Mouse (Mus musculus): Measurements from ENCODE around the gene Galk1.
A peak's percentile ranks its signal among the peaks of the same experiment; 100 is the strongest.

Gene Galk1

DNA sequence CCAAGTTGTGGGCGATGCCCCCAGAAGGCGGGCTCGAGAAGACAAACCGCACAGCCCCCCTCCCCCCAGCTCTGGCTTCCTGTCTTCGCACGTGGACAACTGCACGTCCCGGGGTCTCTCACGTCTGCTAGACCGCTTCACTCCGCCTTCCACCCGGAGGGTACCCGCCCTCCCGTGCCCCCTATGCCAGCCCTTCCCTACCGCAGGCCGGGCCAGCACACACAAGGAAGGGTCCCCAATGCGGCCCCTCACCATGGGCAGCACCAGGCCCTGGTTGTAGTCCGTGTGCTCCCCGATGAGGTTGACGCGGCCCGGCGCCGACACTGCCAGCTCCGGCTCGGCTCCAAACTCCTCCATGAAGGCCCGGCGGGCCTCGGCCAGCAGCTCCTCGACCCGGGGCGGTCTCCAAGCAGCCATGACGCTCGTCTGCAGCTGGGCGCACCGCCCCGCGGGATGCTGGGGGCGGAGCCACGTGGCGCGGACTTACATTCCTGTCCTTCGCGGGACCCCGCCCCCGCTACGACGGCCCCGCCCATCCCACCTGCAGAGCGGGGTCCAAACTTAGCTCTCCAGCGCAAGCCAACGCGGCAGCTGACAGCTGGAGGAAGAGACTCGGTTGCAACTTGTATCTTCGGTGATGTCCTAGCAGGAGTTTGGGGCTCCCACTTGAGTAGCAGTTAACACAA lies at the start of gene Galk1:
Gene Galk1 (minus strand): TSS at position 458 of the 686 bp plus-strand sequence.
- peak; percentile 96 for DNase-seq

DNA sequence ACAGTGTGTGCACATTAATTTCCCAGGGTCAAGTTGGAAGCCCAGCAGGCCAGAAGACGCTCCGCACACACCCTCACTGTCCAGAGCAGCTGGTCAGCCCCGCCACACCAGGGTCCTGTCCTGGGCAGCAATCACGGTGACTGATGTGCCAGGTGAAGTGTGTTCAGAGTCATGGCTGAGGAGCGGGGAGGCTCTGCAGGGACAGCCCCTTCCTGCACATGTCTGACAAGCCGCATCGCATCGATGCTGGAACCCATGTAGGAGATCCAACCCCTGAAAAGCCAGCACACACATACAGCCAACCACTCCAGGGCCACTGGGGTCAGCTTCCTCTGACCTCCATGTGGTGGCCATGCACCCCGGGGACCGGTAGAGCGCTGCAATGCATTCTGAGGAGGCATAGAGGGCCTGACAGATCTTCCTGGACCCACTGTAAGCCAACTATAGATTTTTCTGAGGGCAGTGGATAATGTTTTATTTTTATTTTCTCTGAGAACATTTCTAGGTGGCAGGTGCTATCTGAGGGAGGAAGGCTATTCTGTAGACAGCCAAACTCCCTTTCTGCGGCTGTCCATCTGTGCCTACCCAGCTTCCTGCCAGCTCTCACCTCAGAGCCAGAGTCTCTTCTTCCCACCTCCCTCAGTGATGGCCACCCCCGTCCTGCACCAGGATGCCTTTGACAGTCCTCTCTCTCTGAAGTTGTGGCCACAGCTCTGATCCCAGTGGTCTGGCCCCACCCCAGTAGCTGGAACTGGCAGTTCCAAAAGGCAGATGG lies 49.3 kb upstream of the Galk1 start:
- DNase-seq, result no peak

DNA sequence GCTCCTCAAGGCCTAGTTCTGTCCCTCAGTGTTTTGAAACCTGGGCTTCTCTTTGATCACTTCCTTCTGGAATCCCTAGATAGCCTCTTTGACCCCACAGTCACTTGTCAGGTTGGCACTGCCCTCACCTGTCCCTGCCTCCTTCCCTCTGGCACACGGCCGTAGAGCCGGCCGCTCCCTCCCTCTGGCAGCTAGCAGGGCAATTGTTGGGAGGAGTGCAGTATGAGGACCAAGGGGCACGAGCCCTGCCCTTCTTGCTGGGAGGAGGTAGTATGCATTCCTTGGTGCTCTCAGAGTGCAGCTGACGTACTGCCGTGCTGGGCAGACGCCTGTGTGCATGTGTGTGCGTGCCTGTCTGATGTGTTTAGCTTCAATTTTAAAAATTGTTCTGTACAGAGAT lies 48.1 kb upstream of the Galk1 start:
- no peak for DNase-seq

DNA sequence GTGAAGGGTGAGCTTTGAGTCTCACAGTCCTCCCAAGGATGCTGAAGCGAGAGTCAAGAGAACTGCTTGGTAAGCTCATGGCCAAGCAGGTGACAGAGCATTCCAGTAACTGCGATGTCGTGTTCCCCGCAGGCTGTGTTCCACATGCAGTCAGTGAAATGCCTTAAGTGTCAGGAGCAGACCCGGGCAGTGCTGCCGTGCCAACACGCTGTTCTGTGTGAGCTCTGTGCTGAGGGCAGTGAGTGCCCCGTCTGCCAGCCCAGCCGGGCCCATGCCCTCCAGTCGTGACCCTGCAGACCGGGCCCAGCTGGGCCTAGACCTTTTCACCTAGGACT lies 47.1 kb upstream of the Galk1 start:
- no peak for DNase-seq

DNA sequence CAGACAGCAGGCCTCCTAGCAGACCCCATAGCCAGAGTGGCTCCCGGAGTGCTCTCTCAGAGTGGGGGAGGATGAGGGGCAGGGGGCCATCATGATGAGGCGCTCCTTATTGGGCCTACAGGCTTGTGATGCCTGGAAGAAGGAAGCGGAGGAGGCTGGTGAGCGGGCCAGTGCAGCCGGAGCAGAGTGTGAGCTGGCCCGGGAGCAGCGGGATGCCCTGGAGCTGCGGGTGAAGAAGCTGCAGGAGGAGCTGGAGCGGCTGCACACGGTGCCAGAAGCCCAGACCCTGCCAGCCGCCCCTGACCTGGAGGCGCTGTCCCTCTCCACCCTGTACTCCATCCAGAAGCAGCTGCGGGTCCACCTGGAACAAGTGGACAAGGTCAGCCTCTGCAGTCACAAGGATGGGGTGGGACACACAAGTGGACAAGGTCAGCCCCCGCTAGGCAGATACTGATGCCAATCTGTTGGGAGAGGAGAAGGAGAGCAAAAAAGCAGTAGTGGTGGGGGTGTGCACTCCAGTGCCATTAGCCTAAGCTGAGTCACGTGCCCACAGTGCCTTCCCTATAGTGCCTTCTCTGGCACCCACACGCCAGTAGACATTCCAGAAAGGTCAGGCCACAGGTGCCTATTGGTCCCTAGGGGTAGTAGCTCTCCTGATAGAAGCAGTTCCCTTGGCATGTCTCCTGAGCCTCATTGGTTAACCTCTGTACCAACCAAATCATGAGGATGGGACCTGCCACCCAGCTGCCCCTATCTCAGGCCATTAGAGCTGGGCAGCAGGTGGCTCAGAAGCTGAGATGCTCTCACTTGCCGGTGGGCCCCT lies 46.6 kb upstream of the Galk1 start:
- DNase-seq, result no peak

DNA sequence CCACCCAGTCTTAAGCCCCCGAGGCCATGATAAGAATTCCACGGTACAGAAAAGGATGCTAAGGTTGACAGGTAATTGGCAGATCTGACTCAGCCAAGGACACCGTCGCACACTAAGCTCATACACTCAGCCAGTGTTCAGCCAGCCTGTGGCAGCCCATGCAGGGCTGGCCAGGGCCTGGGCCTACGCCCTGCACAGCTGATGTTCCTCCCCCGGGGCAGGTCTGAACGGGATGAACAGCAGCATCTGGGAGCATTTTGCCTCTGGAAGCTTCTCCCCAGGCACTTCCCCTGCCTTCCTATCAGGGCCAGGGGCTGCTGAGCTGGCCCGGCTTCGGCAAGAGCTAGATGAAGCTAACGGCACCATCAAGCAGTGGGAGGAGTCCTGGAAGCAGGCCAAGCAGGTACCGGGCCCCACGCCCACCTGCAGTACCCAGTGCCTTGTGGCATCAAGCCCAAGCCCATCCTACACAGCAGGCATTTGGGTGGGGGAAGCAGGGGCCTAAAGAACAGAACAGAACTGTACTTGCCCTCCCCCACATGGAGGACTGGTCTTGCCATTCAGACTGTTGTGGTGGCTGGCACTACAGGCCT lies 45.6 kb upstream of the Galk1 start:
- DNase-seq, result no peak

DNA sequence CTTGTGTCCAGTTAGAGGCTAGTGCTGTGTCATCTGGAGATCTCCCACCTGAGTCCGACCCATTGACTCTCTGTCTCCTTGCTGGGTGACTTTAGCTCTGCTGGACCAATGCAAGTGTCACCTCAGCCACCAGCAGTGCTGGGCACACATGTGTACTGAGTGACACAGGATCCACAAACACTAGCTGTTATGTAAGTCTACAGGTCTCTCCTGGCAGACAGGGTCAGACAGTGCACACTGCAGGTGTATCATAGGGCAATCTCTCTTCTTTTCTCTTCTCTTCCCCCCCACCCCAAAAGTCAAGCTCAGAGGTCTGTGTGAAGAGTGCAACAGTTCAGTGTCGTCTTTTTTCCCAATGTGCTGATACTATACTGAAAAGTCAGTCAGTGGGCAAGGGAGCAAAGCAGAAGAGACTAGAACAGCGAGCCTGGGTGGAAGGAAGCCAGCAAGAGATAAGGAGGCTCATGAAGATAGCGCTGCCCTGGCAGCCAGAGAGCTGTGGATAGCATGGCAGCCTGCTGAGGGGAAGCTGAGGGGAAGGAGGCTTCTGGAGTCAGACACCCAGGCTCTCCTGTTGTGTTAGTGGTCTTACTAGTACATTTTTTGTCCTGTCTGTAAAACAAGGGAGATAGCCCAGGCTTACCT lies 44.8 kb upstream of the Galk1 start:
- no peak for DNase-seq

DNA sequence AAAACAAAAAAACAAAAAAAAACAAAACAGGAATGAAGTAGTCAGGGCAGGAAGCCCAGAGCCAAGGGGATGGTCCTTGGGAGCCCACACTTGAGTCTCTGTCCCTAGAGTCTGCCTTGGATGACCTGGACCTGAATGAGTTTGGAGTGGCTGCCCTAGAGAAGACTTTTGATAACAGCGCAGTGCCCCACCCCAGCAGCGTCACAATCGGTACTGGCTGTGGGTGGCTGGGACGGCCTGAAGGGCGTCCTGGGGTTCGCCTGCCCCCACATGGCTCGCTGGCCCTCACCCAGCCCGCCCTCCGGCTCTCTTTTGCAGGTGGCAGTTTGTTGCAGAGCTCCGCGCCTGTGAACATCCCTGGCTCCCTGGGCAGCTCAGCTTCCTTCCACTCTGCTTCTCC lies 43.4 kb upstream of the Galk1 start:
- no peak for DNase-seq

DNA sequence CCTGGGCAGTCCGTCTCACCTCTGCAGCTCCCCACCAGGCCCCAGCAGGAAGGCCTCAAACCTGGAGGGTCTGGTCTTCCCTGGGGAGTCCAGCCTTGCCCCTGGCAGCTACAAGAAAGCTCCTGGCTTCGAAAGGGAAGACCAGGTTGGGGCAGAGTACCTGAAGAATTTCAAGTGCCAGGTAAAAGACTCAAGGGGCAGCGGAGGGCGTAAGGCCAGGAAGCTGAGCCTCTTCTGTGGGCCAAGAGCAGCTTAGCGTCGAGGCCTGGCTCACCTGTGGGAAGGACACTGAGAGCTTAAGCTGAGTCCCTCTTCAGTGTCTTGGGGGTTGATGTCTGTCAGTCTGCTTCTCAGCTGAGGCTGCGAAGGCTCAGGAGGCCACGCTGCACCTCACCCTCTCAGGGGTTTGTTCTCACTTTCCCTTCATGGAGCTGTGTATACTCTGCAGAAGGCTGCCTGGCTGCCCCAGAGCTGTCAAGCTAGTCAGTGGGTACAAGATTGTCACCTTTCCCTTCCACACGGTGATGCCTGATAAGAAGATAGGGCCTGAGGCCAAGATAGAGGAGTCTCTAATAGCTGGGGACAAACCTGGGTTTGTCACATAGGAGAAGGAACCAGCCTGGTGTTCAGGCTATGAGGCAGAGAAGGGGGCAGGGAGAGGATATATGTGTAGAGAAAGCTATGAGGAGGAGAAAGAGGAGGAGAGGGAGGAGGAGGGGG lies 41.2 kb upstream of the Galk1 start:
- no peak for DNase-seq

DNA sequence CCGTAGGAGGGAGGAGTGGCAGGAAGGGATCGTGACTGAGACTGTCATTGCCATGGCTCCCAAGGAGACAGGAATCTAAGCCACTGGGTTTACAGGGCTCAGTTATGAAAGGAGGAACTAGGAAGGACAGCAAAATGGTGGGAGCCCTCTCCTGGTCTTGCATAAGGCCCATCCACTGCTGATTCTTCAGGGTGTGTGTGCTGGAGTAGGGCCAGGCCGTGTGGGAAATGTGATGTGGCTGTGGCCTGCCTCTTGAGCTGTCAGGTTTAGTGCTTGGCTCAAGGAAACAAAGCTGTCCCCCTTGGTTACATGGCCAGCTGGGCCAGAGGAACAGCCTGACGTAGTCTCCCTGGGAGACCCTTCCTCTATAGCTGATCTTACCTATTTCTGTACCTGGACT lies 37.7 kb upstream of the Galk1 start:
- DNase-seq, result no peak

DNA sequence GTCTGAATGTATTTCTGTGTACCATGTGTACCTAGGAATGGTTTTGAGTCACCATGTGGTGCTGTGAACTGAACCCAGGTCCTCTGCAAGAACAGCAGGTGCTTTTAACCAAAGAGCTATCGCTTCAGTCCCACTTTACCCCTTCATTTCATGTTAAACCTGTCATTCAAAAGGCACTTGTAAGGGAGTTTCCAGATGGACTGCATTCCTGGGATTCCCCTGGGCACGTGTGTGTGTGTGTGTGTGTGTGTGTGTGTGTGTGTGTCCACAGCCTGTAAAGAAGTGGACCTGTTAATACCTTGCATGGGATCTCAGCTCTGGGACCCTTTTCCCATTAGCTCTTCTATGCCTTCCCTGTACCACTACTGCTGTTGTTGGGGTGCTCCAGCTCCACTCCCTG lies 37.1 kb upstream of the Galk1 start:
- DNase-seq, result no peak

DNA sequence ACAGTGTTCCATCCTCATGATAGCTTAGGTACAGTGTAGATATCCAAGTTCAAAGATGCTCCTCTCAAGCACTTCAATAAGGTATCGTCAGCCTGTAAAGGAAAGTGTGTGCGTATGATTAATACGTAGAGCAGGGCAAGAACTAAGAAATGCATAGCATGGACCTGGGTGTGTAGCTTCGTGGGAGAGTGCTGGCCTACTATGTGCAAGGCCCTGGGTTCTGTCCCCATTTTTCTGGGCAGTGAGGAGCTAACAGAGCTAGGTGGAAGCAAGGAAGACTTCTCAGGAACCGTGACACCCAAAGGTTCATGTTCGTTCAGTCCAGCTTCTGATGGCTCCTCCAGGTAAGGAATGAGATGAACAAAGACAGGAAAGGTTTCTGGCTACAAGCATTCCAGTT lies 32.7 kb upstream of the Galk1 start:
- DNase-seq, result no peak

DNA sequence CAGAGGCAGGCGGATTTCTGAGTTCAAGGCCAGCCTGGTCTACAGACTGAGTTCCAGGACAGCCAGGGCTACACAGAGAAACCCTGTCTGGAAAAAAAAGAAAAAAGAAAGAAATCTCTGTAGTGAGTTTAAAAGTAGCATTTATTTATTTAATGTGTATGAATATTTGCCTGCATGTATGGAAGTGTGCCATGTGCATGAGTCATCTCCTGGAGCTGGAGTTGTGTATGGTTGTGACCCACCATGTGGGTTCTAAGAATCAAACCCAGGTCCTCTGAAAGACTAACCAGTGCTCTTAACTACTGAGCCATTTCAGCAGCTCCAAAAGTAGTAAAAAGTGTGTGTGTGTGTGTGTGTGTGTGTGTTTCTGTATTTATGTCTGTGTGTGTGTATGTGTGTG lies 30.8 kb upstream of the Galk1 start:
- DNase-seq, result no peak

DNA sequence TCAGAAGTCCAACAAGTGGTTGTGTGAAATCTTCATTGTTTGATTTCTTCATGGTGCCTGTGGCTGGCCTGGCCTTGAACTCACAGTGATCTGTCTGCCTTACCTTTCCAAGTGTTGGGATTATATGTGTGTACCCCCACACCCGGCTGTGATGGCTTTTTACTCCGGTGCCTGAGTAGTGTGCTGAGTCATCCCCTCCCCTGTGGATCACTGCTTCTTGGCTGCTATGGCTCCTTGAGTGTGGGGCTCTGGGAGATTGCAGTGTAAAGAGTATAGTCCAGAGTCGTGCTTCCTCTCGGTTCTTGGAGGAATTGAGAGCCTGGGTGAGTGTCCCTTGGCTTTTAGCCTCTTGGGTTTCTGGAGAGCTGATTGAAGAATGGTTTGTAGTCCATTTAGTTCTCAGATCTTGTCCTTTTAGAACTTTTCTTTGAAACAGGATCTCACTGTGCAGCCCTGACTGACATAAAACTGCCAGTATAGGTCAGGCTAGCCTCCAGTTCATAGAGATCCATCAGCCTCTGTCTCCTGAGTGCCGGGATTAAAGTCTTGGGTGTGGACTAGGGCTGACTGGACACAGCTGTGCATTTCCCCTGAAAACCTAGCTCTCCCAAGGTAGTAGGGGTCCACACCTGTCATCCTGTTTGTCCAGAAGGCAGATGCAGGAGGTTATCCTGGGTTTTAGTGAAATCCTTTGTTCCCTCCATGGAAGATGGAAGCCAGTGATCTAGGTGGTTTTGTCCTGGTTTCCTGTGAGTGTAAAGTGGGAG lies 30.0 kb upstream of the Galk1 start:
- DNase-seq, result no peak

DNA sequence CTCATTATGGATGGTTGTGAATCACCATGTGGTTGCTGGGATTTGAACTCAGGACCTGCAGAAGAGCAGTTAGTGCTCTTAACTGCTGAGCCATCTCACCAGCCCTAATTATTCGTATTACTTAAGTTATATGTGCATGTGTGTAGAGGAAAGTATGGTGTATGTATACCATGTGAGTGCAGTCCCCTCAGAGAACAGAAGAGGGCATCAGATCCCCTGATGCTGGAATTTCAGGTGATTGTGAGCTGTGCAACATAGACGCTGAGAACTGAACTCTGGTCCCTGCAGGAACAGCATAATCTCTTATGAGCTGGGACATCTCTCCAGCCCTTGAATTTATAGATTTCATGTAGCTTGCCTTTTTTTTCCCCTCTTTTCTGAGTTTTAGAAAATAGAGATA lies 29.3 kb upstream of the Galk1 start:
- no peak for DNase-seq

DNA sequence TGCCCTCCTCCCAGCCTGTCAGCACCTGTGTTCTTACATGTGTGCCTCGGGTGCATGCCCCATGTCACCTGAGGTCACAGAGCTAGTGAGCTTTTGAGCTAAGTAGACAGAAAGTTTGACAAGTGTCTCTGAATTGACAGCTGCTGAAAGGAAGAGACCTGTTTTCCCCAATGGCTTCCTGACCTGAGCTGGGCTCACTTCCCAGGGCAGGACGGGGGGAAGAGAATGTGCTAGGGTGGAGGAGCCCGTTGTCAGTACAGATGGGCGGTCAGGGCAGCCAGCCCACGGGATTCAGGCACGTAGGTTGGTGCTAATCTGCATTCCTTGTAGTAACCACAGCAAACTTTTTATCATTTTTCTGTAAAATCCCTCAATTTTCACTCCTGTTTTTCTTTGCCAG lies 28.1 kb upstream of the Galk1 start:
- no peak for DNase-seq

DNA sequence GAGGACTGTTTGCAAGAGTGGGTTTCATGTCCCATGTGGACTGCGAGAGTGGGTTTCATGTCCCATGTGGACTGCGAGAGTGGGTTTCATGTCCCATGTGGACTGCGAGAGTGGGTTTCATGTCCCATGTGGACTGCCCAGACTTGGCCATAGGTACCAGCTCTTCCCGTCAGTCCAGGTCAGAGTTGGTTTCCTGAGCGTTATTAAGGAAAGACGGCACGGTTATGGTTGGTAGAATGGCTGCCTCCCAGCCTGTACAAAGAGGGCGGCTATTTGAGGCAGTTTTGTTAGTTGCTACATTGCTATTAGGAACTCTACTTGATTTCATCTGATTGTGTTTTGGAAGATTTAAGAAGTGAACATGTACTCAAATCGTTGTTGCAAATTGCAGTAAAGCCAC lies 25.3 kb upstream of the Galk1 start:
- no peak for DNase-seq

DNA sequence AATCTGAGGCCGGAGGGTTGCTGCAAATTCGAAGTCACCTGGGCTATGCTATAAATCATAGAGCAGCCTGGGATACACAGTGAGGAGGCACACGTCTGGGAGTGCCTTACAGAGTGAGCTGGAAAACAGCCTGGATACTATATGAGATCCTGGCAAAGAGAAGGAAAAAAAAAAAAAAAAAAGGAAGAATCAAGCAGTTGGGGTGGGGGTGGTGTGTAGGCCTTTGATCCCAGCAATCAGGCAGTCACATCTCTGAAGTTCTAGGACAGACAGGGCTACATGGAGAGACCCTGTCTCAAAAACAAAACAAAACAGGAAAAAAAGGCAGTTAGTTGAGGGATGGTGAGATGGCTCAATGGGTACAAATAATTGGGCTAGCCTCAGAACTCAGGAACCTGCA lies 24.2 kb upstream of the Galk1 start:
- DNase-seq, result no peak

DNA sequence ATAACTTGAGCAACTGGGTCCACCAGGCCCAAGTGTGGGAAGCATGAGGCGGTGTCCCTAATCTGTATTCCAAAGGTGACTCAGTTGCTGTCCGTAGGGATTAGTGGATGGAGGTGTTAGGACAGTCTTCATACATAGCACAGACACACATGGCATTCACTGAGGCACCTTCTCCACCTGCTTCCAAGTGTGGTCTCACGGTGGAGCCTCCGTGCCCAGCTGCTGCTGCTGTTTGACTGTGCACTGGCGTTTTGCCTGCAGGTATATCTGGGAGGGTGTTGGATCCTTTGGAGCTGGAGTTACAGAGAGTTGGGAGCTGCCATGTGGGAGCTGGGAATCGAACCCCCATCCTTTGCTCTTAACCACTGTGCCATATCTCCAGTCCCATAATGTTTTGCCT lies 22.1 kb upstream of the Galk1 start:
- DNase-seq, result no peak

DNA sequence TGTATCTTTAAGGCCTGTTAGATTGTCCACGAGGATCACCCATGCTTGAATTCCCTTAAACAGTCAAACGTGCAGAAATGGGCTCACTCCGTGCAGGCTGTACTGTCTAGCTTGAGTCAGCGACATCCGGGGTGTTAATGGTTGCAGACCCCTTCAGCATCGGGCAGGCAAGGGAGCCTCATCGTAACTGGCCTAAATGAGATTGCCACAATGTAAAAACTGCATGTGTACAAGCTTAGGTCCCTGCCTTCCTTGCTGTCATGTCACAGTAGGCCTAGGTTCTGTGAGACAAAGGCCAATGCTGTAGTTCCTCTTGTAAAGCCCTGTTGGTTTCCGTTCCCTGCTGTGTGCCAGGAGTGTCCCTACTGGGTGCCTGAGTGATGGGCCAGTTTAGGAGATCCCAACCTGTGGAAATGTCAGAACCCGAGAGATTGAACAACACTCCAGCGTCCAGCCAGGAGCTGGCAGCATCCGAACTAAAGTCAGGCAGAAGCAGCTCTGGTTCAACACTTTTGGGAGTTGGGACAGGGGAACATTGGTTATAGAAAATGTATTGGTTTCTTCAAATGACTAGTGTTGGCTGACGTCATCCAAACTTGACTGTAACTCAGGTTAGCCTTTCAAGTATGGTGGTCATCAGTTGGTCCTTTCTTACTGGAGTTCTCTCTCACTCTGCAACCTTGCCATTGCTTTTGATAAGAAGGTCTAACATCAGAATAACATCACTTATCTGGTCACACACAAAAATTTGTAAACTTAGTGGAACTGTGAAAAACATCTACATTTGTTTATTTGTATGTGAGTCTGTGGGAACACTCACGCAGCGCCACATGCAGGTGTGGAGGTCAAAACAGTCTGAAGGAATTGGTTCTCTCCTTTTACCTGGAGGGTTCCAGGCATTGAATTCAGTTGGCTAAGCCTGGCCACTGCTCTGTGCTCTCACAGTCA lies 18.7 kb upstream of the Galk1 start:
- DNase-seq, result no peak
